Mouse (Mus musculus) hindbrain, embryonic 12.5 days (tissue): ENCODE results near the gene Mymx. TPM values are rescaled to one million over a fixed set of nuclear protein-coding genes. Genes with fewer than 3 reads are reported as not detected.
A peak's percentile ranks its signal among the peaks of the same experiment; 100 is the strongest.

Source experiments
- ATAC-seq: fragments of 200-750 bp; cut with Nextera tagmentation; 2 replicates; pipeline ENCODE4 v1.8.0; 2017; ENCODE audit warnings: moderate TSS enrichment; ENCODE audit not compliant: low FRiP score
- H3K27ac ChIP-seq: fragments of 300-500 bp; sonication (generic); 2 replicates; pipeline ENCODE4 v1.5.1; 2016; ENCODE audit warnings: mild to moderate bottlenecking
- H3K27me3 ChIP-seq: fragments of 300-500 bp; sonication (generic); 2 replicates; pipeline ENCODE4 v1.6.1; 2016; ENCODE audit warnings: mild to moderate bottlenecking
- H3K36me3 ChIP-seq: fragments of 300-500 bp; sonication (generic); 2 replicates; pipeline ENCODE4 v1.6.1; 2016; ENCODE audit warnings: mild to moderate bottlenecking
- H3K4me1 ChIP-seq: fragments of 300-500 bp; sonication (generic); 2 replicates; pipeline ENCODE4 v1.6.1; 2016
- H3K4me2 ChIP-seq: fragments of 300-500 bp; sonication (generic); replicated peaks from 2 replicates; pipeline ENCODE4 v1.6.1; 2016; ENCODE audit warnings: mild to moderate bottlenecking
- H3K4me3 ChIP-seq: fragments of 300-500 bp; sonication (generic); 2 replicates; pipeline ENCODE4 v1.5.1; 2016; ENCODE audit warnings: mild to moderate bottlenecking
- H3K9ac ChIP-seq: fragments of 300-500 bp; sonication (generic); 2 replicates; pipeline ENCODE4 v1.6.1; 2016; ENCODE audit warnings: mild to moderate bottlenecking, moderate library complexity
- H3K9me3 ChIP-seq: fragments of 300-500 bp; sonication (generic); replicated peaks from 2 replicates; pipeline ENCODE4 v1.6.1; 2016; ENCODE audit warnings: mild to moderate bottlenecking
- WGBS: fragments of 180-500 bp; shearing (Covaris S2); methylation state at CpG from one replicate; pipeline ENCODE4 v1.1.7; 2016; 5-methylcytosine and 5-hydroxymethylcytosine counted together
- polyA plus RNA-seq: library from polyadenylated mRNA; unstranded; fragments of >200 nt; fragmentation: Nextera tagmentation; extraction: Ambion mirVana; gene quantifications from 2 replicates; pipeline ENCODE4 v1.2.1, GENCODE M21; 2016

The Mymx gene
- polyA plus RNA-seq, 1 experiment from 2014 or later = 1.6 TPM

- Histone ChIP-seq H3K4me1 (peaks cover 51% of the 10 kb centered on the region), H3K27me3 (peaks cover 30% of the 10 kb centered on the region), H3K9ac (no peak overlapping the region)
Observed at GRCm38 (mm10) chr17:45594195-45594594, 7.7 kb downstream of the Mymx start.

GRCm38 (mm10) chr17:45593479-45593878 lies 8.4 kb downstream of the Mymx start:
- Histone ChIP-seq H3K36me3 (no peaks in the 10 kb centered on the region), H3K27me3 (peaks cover 30% of the 10 kb centered on the region), H3K4me1 (peaks cover 44% of the 10 kb centered on the region), H3K4me3 (no peak overlapping the region), H3K9ac (no peak overlapping the region), H3K27ac (no peak overlapping the region), H3K4me2 (peak overlapping the region; percentile 86), H3K9me3 (no peaks in the 10 kb centered on the region)
- WGBS = 21% methylated on average over 8 of the region's 8 CpGs
- ATAC-seq = no peak

More at GRCm38 (mm10) chr17:45594195-45594594, 7.7 kb downstream of the Mymx start:
- ATAC-seq = no peak
- H3K36me3 ChIP-seq = no peaks in the 10 kb centered on the region
- H3K9me3 ChIP-seq = no peaks in the 10 kb centered on the region
- peak overlapping the region; percentile 86 for H3K4me2 ChIP-seq
- 43% methylated on average over 8 of the region's 8 CpGs for WGBS
- H3K4me3 ChIP-seq = 0 out of 2 replicates have a peak overlapping the region, but pooled peaks have one; percentile 48
- no peak overlapping the region for H3K27ac ChIP-seq

GRCm38 (mm10) chr17:45592606-45593431 lies 9.1 kb downstream of the Mymx start:
- Histone ChIP-seq H3K27ac (no peak overlapping the region), H3K27me3 (peaks cover 30% of the 10 kb centered on the region), H3K4me2 (peak overlapping the region; percentile 86), H3K9me3 (no peaks in the 10 kb centered on the region), H3K4me1 (peaks cover 44% of the 10 kb centered on the region), H3K9ac (0 out of 2 replicates have a peak overlapping the region, but pooled peaks have one; percentile 41), H3K36me3 (no peaks in the 10 kb centered on the region), H3K4me3 (no peak overlapping the region)
- WGBS = 51% methylated on average over 8 of the region's 8 CpGs
- no peak for ATAC-seq

GRCm38 (mm10) chr17:45591701-45592605 lies 9.9 kb downstream of the Mymx start:
- peaks cover 43% of the 10 kb centered on the region for H3K4me1 ChIP-seq
- no peak overlapping the region for H3K4me3 ChIP-seq
- 53% methylated on average over 16 of the region's 16 CpGs for WGBS
- 0 out of 2 replicates have a peak overlapping the region, but pooled peaks have one; percentile 41 for H3K9ac ChIP-seq
- peaks cover 30% of the 10 kb centered on the region for H3K27me3 ChIP-seq
- ATAC-seq = no peak
- H3K9me3 ChIP-seq = no peaks in the 10 kb centered on the region
- H3K4me2 ChIP-seq = peak overlapping the region; percentile 86
- 0 out of 2 replicates have a peak, but pooled peaks cover 2% of the 10 kb centered on the region for H3K36me3 ChIP-seq
- no peak overlapping the region for H3K27ac ChIP-seq

GRCm38 (mm10) chr17:45590410-45590809 lies 11.5 kb downstream of the Mymx start:
- Histone ChIP-seq H3K9ac (no peak overlapping the region), H3K4me3 (no peak overlapping the region), H3K4me2 (no peak overlapping the region), H3K36me3 (0 out of 2 replicates have a peak, but pooled peaks cover 11% of the 10 kb centered on the region), H3K27me3 (peaks cover 27% of the 10 kb centered on the region), H3K9me3 (no peaks in the 10 kb centered on the region), H3K4me1 (peaks cover 43% of the 10 kb centered on the region), H3K27ac (no peak overlapping the region)
- ATAC-seq = no peak
- WGBS = 72% methylated on average over 6 of the region's 6 CpGs

GRCm38 (mm10) chr17:45589844-45590243 lies 12.1 kb downstream of the Mymx start:
- peaks cover 23% of the 10 kb centered on the region for H3K27me3 ChIP-seq
- H3K4me3 ChIP-seq = no peak overlapping the region
- ATAC-seq = no peak
- H3K9me3 ChIP-seq = no peaks in the 10 kb centered on the region
- peaks cover 43% of the 10 kb centered on the region for H3K4me1 ChIP-seq
- H3K9ac ChIP-seq = no peak overlapping the region
- H3K36me3 ChIP-seq = 0 out of 2 replicates have a peak, but pooled peaks cover 11% of the 10 kb centered on the region
- no peak overlapping the region for H3K4me2 ChIP-seq
- WGBS = 93% methylated on average over 8 of the region's 8 CpGs
- no peak overlapping the region for H3K27ac ChIP-seq

- Histone ChIP-seq H3K4me1 (peaks cover 43% of the 10 kb centered on the region), H3K4me2 (no peak overlapping the region), H3K9me3 (no peaks in the 10 kb centered on the region), H3K27ac (no peak overlapping the region), H3K27me3 (peaks cover 17% of the 10 kb centered on the region), H3K9ac (no peak overlapping the region), H3K4me3 (no peak overlapping the region), H3K36me3 (0 out of 2 replicates have a peak, but pooled peaks cover 11% of the 10 kb centered on the region)
- WGBS = 97% methylated on average over 7 of the region's 7 CpGs
- no peak for ATAC-seq
Observed at GRCm38 (mm10) chr17:45589236-45589635, 12.7 kb downstream of the Mymx start.

GRCm38 (mm10) chr17:45588370-45588769 lies 13.5 kb downstream of the Mymx start:
- no peak for ATAC-seq
- Histone ChIP-seq H3K9me3 (no peaks in the 10 kb centered on the region), H3K4me2 (no peak overlapping the region), H3K4me1 (peaks cover 39% of the 10 kb centered on the region), H3K27me3 (peaks cover 8% of the 10 kb centered on the region), H3K4me3 (no peak overlapping the region), H3K27ac (no peak overlapping the region), H3K36me3 (0 out of 2 replicates have a peak, but pooled peaks cover 11% of the 10 kb centered on the region), H3K9ac (no peak overlapping the region)
- WGBS = 90% methylated on average over 7 of the region's 7 CpGs

- no peak overlapping the region for H3K4me2 ChIP-seq
- H3K27ac ChIP-seq = no peak overlapping the region
- 98% methylated on average over 3 of the region's 3 CpGs for WGBS
- peaks cover 23% of the 10 kb centered on the region for H3K4me1 ChIP-seq
- no peak for ATAC-seq
- 0 out of 2 replicates have a peak, but pooled peaks cover 11% of the 10 kb centered on the region for H3K36me3 ChIP-seq
- H3K27me3 ChIP-seq = no peaks in the 10 kb centered on the region
- H3K4me3 ChIP-seq = no peak overlapping the region
- H3K9me3 ChIP-seq = no peaks in the 10 kb centered on the region
- no peak overlapping the region for H3K9ac ChIP-seq
Observed at GRCm38 (mm10) chr17:45586449-45586837, 15.5 kb downstream of the Mymx start.

- no peak for ATAC-seq
- no peaks in the 10 kb centered on the region for H3K27me3 ChIP-seq
- no peak overlapping the region for H3K9ac ChIP-seq
- peaks cover 26% of the 10 kb centered on the region for H3K4me1 ChIP-seq
- peak overlapping the region; percentile 35 for H3K27ac ChIP-seq
- no peaks in the 10 kb centered on the region for H3K9me3 ChIP-seq
- H3K4me3 ChIP-seq = no peak overlapping the region
- 0 out of 2 replicates have a peak, but pooled peaks cover 11% of the 10 kb centered on the region for H3K36me3 ChIP-seq
- H3K4me2 ChIP-seq = 0 out of 2 replicates have a peak overlapping the region, but pooled peaks have one; percentile 8
- WGBS = 66% methylated on average over 23 of the region's 23 CpGs
Observed at GRCm38 (mm10) chr17:45585725-45586448, 16.0 kb downstream of the Mymx start.

GRCm38 (mm10) chr17:45584939-45585678 lies 16.8 kb downstream of the Mymx start:
- Histone ChIP-seq H3K27ac (peak overlapping the region; percentile 35), H3K9me3 (no peaks in the 10 kb centered on the region), H3K36me3 (0 out of 2 replicates have a peak, but pooled peaks cover 11% of the 10 kb centered on the region), H3K4me2 (0 out of 2 replicates have a peak overlapping the region, but pooled peaks have one; percentile 8), H3K4me1 (peaks cover 26% of the 10 kb centered on the region), H3K27me3 (no peaks in the 10 kb centered on the region), H3K4me3 (no peak overlapping the region), H3K9ac (peak overlapping the region; percentile 23; the same call in 1 of the 2 replicates)
- ATAC-seq = peak; percentile 49
- WGBS = 16% methylated on average over 14 of the region's 14 CpGs
